Mouse (Mus musculus) hindbrain, embryonic 16.5 days (tissue): ENCODE results near the gene Rps8. TPM values are rescaled to one million over a fixed set of nuclear protein-coding genes. Genes with fewer than 3 reads are reported as not detected.

Experiments
- ATAC-seq: fragments of 200-750 bp; cut with Nextera tagmentation; 2 replicates; pipeline ENCODE4 v1.8.0; 2017; ENCODE audit warnings: moderate TSS enrichment, moderate library complexity
- H3K27ac ChIP-seq: fragments of 300-500 bp; sonication (generic); 2 replicates; pipeline ENCODE4 v1.5.1; 2014; ENCODE audit warnings: low read depth, mild to moderate bottlenecking, control low read depth, low read length, moderate library complexity
- H3K27me3 ChIP-seq: fragments of 300-500 bp; sonication (generic); replicated peaks from 2 replicates; pipeline ENCODE4 v1.6.1; 2014; ENCODE audit warnings: low read length; ENCODE audit not compliant: control insufficient read depth, insufficient read depth
- H3K36me3 ChIP-seq: fragments of 300-500 bp; sonication (generic); 2 replicates; pipeline ENCODE4 v1.6.1; 2014; ENCODE audit warnings: mild to moderate bottlenecking, low read length, moderate library complexity, mixed read lengths; ENCODE audit not compliant: control insufficient read depth, insufficient read depth
- H3K4me1 ChIP-seq: fragments of 300-500 bp; sonication (generic); 2 replicates; pipeline ENCODE4 v1.6.1; 2014; ENCODE audit warnings: low read depth, low read length; ENCODE audit not compliant: control insufficient read depth, insufficient read depth
- H3K4me2 ChIP-seq: fragments of 300-500 bp; sonication (generic); 2 replicates; pipeline ENCODE4 v1.6.1; 2014; ENCODE audit warnings: mild to moderate bottlenecking, low read length, control low read depth, moderate library complexity
- H3K4me3 ChIP-seq: fragments of 300-500 bp; sonication (generic); 2 replicates; pipeline ENCODE4 v1.5.1; 2014; ENCODE audit warnings: mild to moderate bottlenecking, low read length, control low read depth, moderate library complexity
- H3K9ac ChIP-seq: fragments of 300-500 bp; sonication (generic); 2 replicates; pipeline ENCODE4 v1.6.1; 2014; ENCODE audit warnings: low read depth, mild to moderate bottlenecking, control low read depth, low read length, moderate library complexity
- H3K9me3 ChIP-seq: fragments of 300-500 bp; sonication (generic); 2 replicates; pipeline ENCODE4 v1.6.1; 2014; ENCODE audit warnings: mild to moderate bottlenecking, low read length, moderate library complexity; ENCODE audit not compliant: control insufficient read depth
- WGBS: fragments of 180-500 bp; shearing (Covaris S2); extraction: QIAGEN DNeasy Blood & Tissue Kit; methylation state at CpG from one replicate; pipeline ENCODE4 v1.1.7; 2014; 5-methylcytosine and 5-hydroxymethylcytosine counted together
- polyA plus RNA-seq: library from polyadenylated mRNA; unstranded; fragments of >200 nt; fragmentation: Nextera tagmentation; extraction: Ambion mirVana; gene quantifications from 2 replicates; pipeline ENCODE4 v1.2.1, GENCODE M21; 2015

Rps8 gene
- 320 and 403 TPM in 2 replicates for polyA plus RNA-seq

GRCm38 (mm10) chr4:117155792-117156355 lies at the start of gene Rps8:
Rps8 (minus strand) TSS chr4:117156243.
- Histone ChIP-seq H3K36me3 (peaks cover 27% of the 10 kb centered on the region), H3K27me3 (no peaks in the 10 kb centered on the region), H3K9me3 (no peaks in the 10 kb centered on the region), H3K4me2 (peak within 1 kb of the TSS; percentile 80), H3K9ac (peak within 1 kb of the TSS; percentile 94), H3K27ac (peak within 1 kb of the TSS; percentile 93), H3K4me1 (peaks cover 10% of the 10 kb centered on the region; the same call in 1 of the 2 replicates), H3K4me3 (peak within 1 kb of the TSS; percentile 90)
- WGBS, result under 1% methylated on average over 48 of the region's 52 CpGs
- peak; percentile 95 for ATAC-seq

GRCm38 (mm10) chr4:117202992-117203354 lies 46.9 kb upstream of the Rps8 start:
- Histone ChIP-seq H3K9ac (no peak overlapping the region), H3K27me3 (no peaks in the 10 kb centered on the region), H3K36me3 (no peaks in the 10 kb centered on the region), H3K9me3 (no peaks in the 10 kb centered on the region), H3K4me1 (0 out of 2 replicates have a peak, but pooled peaks cover 2% of the 10 kb centered on the region), H3K4me3 (no peak overlapping the region), H3K4me2 (peak overlapping the region; percentile 71), H3K27ac (no peak overlapping the region)
- ATAC-seq, result no peak
- WGBS, result 69% methylated on average over 4 of the region's 4 CpGs

- peak overlapping the region; percentile 56; the same call in 1 of the 2 replicates for H3K9ac ChIP-seq
- peak overlapping the region; percentile 71 for H3K4me2 ChIP-seq
- H3K36me3 ChIP-seq, result no peaks in the 10 kb centered on the region
- ATAC-seq, result peak; percentile 84
- no peaks in the 10 kb centered on the region for H3K9me3 ChIP-seq
- no peaks in the 10 kb centered on the region for H3K27me3 ChIP-seq
- H3K27ac ChIP-seq, result no peak overlapping the region
- 0 out of 2 replicates have a peak, but pooled peaks cover 2% of the 10 kb centered on the region for H3K4me1 ChIP-seq
- peak overlapping the region; percentile 36 for H3K4me3 ChIP-seq
- 2% methylated on average over 25 of the region's 25 CpGs for WGBS
Measured at GRCm38 (mm10) chr4:117202046-117202991, 46.3 kb upstream of the Rps8 start.

GRCm38 (mm10) chr4:117191804-117192203 lies 35.8 kb upstream of the Rps8 start:
- H3K9me3 ChIP-seq, result no peaks in the 10 kb centered on the region
- WGBS, result 94% methylated on average over 14 of the region's 14 CpGs
- no peak overlapping the region for H3K27ac ChIP-seq
- no peaks in the 10 kb centered on the region for H3K4me1 ChIP-seq
- H3K4me2 ChIP-seq, result no peak overlapping the region
- ATAC-seq, result no peak
- no peaks in the 10 kb centered on the region for H3K36me3 ChIP-seq
- H3K4me3 ChIP-seq, result no peak overlapping the region
- H3K27me3 ChIP-seq, result no peaks in the 10 kb centered on the region
- no peak overlapping the region for H3K9ac ChIP-seq

- Histone ChIP-seq H3K36me3 (no peaks in the 10 kb centered on the region), H3K9me3 (no peaks in the 10 kb centered on the region), H3K27ac (no peak overlapping the region), H3K4me2 (no peak overlapping the region), H3K9ac (0 out of 2 replicates have a peak overlapping the region, but pooled peaks have one; percentile 6), H3K27me3 (no peaks in the 10 kb centered on the region), H3K4me3 (no peak overlapping the region), H3K4me1 (no peaks in the 10 kb centered on the region)
- no peak for ATAC-seq
- WGBS, result 69% methylated on average over 7 of the region's 7 CpGs
Measured at GRCm38 (mm10) chr4:117190660-117191059, 34.6 kb upstream of the Rps8 start.

- H3K27ac ChIP-seq, result peak overlapping the region; percentile 33
- H3K27me3 ChIP-seq, result no peaks in the 10 kb centered on the region
- H3K4me3 ChIP-seq, result peak overlapping the region; percentile 30
- H3K36me3 ChIP-seq, result no peaks in the 10 kb centered on the region
- peak overlapping the region; percentile 55 for H3K4me2 ChIP-seq
- peak overlapping the region; percentile 60 for H3K9ac ChIP-seq
- H3K9me3 ChIP-seq, result no peaks in the 10 kb centered on the region
- peak; percentile 92 for ATAC-seq
- 0% methylated on average over 9 of the region's 9 CpGs for WGBS
- no peaks in the 10 kb centered on the region for H3K4me1 ChIP-seq
Measured at GRCm38 (mm10) chr4:117189856-117190543, 34.0 kb upstream of the Rps8 start.

- under 1% methylated on average over 16 of the region's 16 CpGs for WGBS
- Histone ChIP-seq H3K4me3 (peak overlapping the region; percentile 30), H3K9me3 (no peaks in the 10 kb centered on the region), H3K9ac (peak overlapping the region; percentile 60), H3K27me3 (no peaks in the 10 kb centered on the region), H3K27ac (peak overlapping the region; percentile 33), H3K4me1 (no peaks in the 10 kb centered on the region), H3K4me2 (peak overlapping the region; percentile 55), H3K36me3 (no peaks in the 10 kb centered on the region)
- ATAC-seq, result peak; percentile 80
Measured at GRCm38 (mm10) chr4:117189382-117189855, 33.4 kb upstream of the Rps8 start.

GRCm38 (mm10) chr4:117188969-117189368 lies 32.9 kb upstream of the Rps8 start:
- no peaks in the 10 kb centered on the region for H3K27me3 ChIP-seq
- H3K4me3 ChIP-seq, result peak overlapping the region; percentile 30
- H3K36me3 ChIP-seq, result no peaks in the 10 kb centered on the region
- peak overlapping the region; percentile 55 for H3K4me2 ChIP-seq
- H3K4me1 ChIP-seq, result no peaks in the 10 kb centered on the region
- no peaks in the 10 kb centered on the region for H3K9me3 ChIP-seq
- H3K9ac ChIP-seq, result no peak overlapping the region
- H3K27ac ChIP-seq, result no peak overlapping the region
- WGBS, result 53% methylated on average over 3 of the region's 3 CpGs
- ATAC-seq, result peak; percentile 13; the same call in 1 of the 2 replicates
